Mouse (Mus musculus) intestine, embryonic 16.5 days (tissue): ENCODE measurements around the gene Gm37240. TPM values are rescaled to one million over a fixed set of nuclear protein-coding genes. Genes with fewer than 3 reads are reported as not detected.
"Not testable (repeated sequence)": the region's sequence is repeated elsewhere in the genome, so short reads cannot be mapped to it uniquely, and the experiment has no call there.

Experiments
- ATAC-seq: fragments of 200-750 bp; cut with Nextera tagmentation; 2 replicates; pipeline ENCODE4 v1.8.0; 2017; ENCODE audit warnings: moderate TSS enrichment, moderate library complexity
- H3K27ac ChIP-seq: fragments of 300-500 bp; sonication (generic); 2 replicates; pipeline ENCODE4 v1.5.1; 2014; ENCODE audit warnings: mild to moderate bottlenecking, low read length
- H3K27me3 ChIP-seq: fragments of 300-500 bp; sonication (generic); replicated peaks from 2 replicates; pipeline ENCODE4 v1.6.1; 2014; ENCODE audit warnings: low read length, control low read depth, mixed read lengths; ENCODE audit not compliant: control insufficient read depth, insufficient read depth
- H3K36me3 ChIP-seq: fragments of 300-500 bp; sonication (generic); 2 replicates; pipeline ENCODE4 v1.6.1; 2014; ENCODE audit warnings: low read length, control low read depth; ENCODE audit not compliant: control insufficient read depth, insufficient read depth
- H3K4me1 ChIP-seq: fragments of 300-500 bp; sonication (generic); 2 replicates; pipeline ENCODE4 v1.6.1; 2014; ENCODE audit warnings: low read length, control low read depth, mixed read lengths; ENCODE audit not compliant: control insufficient read depth, insufficient read depth
- H3K4me2 ChIP-seq: fragments of 300-500 bp; sonication (generic); 2 replicates; pipeline ENCODE4 v1.6.1; 2014; ENCODE audit warnings: low read depth, low read length, control low read depth
- H3K4me3 ChIP-seq: fragments of 300-500 bp; sonication (generic); 2 replicates; pipeline ENCODE4 v1.5.1; 2014; ENCODE audit warnings: mild to moderate bottlenecking, low read length
- H3K9ac ChIP-seq: fragments of 300-500 bp; sonication (generic); 2 replicates; pipeline ENCODE4 v1.6.1; 2014; ENCODE audit warnings: low read depth, low read length
- H3K9me3 ChIP-seq: fragments of 300-500 bp; sonication (generic); 2 replicates; pipeline ENCODE4 v1.6.1; 2016; ENCODE audit warnings: low read length, control low read depth; ENCODE audit not compliant: control insufficient read depth
- WGBS: fragments of 180-500 bp; shearing (Covaris S2); extraction: QIAGEN DNeasy Blood & Tissue Kit; methylation state at CpG from one replicate; pipeline ENCODE4 v1.1.7; 2014; 5-methylcytosine and 5-hydroxymethylcytosine counted together
- polyA plus RNA-seq: library from polyadenylated mRNA; unstranded; fragments of >200 nt; fragmentation: Nextera tagmentation; extraction: Ambion mirVana; gene quantifications from 2 replicates; pipeline ENCODE4 v1.2.1, GENCODE M21; 2015

The Gm37240 gene
- polyA plus RNA-seq, 1 experiment from 2014 or later: 6.8 TPM

- Histone ChIP-seq H3K27me3 (no peaks in the 10 kb centered on the region), H3K9ac (no peak overlapping the region), H3K9me3 (no peaks in the 10 kb centered on the region), H3K4me2 (no peak overlapping the region), H3K4me1 (no peaks in the 10 kb centered on the region), H3K4me3 (no peak overlapping the region), H3K36me3 (no peaks in the 10 kb centered on the region), H3K27ac (no peak overlapping the region)
- WGBS: 56% methylated on average over 3 of the region's 3 CpGs
- ATAC-seq: no peak
Measured at GRCm38 (mm10) chr3:85922331-85922730, 35.0 kb upstream of the Gm37240 start.

GRCm38 (mm10) chr3:85920671-85921070 lies 33.4 kb upstream of the Gm37240 start:
- WGBS: 82% methylated on average over 2 of the region's 2 CpGs
- H3K27ac ChIP-seq, ATAC-seq, H3K9ac ChIP-seq, H3K4me2 ChIP-seq, H3K36me3 ChIP-seq, H3K4me1 ChIP-seq, H3K27me3 ChIP-seq, H3K9me3 ChIP-seq, H3K4me3 ChIP-seq: not testable (repeated sequence)

- Histone ChIP-seq H3K4me2 (no peak overlapping the region), H3K9ac (no peak overlapping the region), H3K4me1 (no peaks in the 10 kb centered on the region), H3K4me3 (no peak overlapping the region), H3K27ac (no peak overlapping the region), H3K27me3 (no peaks in the 10 kb centered on the region), H3K36me3 (no peaks in the 10 kb centered on the region), H3K9me3 (no peaks in the 10 kb centered on the region)
- ATAC-seq: no peak
- WGBS: 15% methylated on average over 4 of the region's 4 CpGs
Measured at GRCm38 (mm10) chr3:85917600-85917999, 30.3 kb upstream of the Gm37240 start.

GRCm38 (mm10) chr3:85914806-85915205 lies 27.5 kb upstream of the Gm37240 start:
- no peak for ATAC-seq
- no peaks in the 10 kb centered on the region for H3K4me1 ChIP-seq
- 91% methylated on average over 6 of the region's 6 CpGs for WGBS
- H3K4me2 ChIP-seq: no peak overlapping the region
- H3K27ac ChIP-seq: no peak overlapping the region
- no peaks in the 10 kb centered on the region for H3K36me3 ChIP-seq
- H3K4me3 ChIP-seq: no peak overlapping the region
- H3K27me3 ChIP-seq: no peaks in the 10 kb centered on the region
- H3K9ac ChIP-seq: no peak overlapping the region
- H3K9me3 ChIP-seq: no peaks in the 10 kb centered on the region

- H3K4me1 ChIP-seq: no peaks in the 10 kb centered on the region
- 77% methylated on average over 7 of the region's 7 CpGs for WGBS
Measured at GRCm38 (mm10) chr3:85907136-85907535, 19.8 kb upstream of the Gm37240 start.

GRCm38 (mm10) chr3:85904371-85904770 lies 17.1 kb upstream of the Gm37240 start:
- H3K4me2 ChIP-seq: no peak overlapping the region
- ATAC-seq: no peak

More at GRCm38 (mm10) chr3:85907136-85907535, 19.8 kb upstream of the Gm37240 start:
- no peak for ATAC-seq
- H3K27ac ChIP-seq: no peak overlapping the region
- no peaks in the 10 kb centered on the region for H3K36me3 ChIP-seq
- no peak overlapping the region for H3K4me3 ChIP-seq
- no peaks in the 10 kb centered on the region for H3K9me3 ChIP-seq
- no peak overlapping the region for H3K9ac ChIP-seq
- H3K27me3 ChIP-seq: no peaks in the 10 kb centered on the region
- H3K4me2 ChIP-seq: no peak overlapping the region

GRCm38 (mm10) chr3:85895020-85895419 lies 7.7 kb upstream of the Gm37240 start:
- WGBS: 94% methylated on average over 5 of the region's 5 CpGs
- H3K27me3 ChIP-seq: no peaks in the 10 kb centered on the region

More at GRCm38 (mm10) chr3:85904371-85904770, 17.1 kb upstream of the Gm37240 start:
- H3K27ac ChIP-seq: no peak overlapping the region
- H3K9ac ChIP-seq: no peak overlapping the region
- H3K36me3 ChIP-seq: no peaks in the 10 kb centered on the region
- no peaks in the 10 kb centered on the region for H3K27me3 ChIP-seq
- H3K4me3 ChIP-seq: no peak overlapping the region
- no peaks in the 10 kb centered on the region for H3K4me1 ChIP-seq
- H3K9me3 ChIP-seq: no peaks in the 10 kb centered on the region

GRCm38 (mm10) chr3:85891571-85891970 lies 4.3 kb upstream of the Gm37240 start:
- H3K4me1 ChIP-seq: peaks cover 7% of the 10 kb centered on the region
- no peak for ATAC-seq
- no peak overlapping the region for H3K4me3 ChIP-seq
- no peak overlapping the region for H3K9ac ChIP-seq
- no peak overlapping the region for H3K27ac ChIP-seq
- H3K4me2 ChIP-seq: no peak overlapping the region
- H3K36me3 ChIP-seq: no peaks in the 10 kb centered on the region
- no peaks in the 10 kb centered on the region for H3K27me3 ChIP-seq
- 72% methylated on average over 1 of the region's 1 CpGs for WGBS
- H3K9me3 ChIP-seq: no peaks in the 10 kb centered on the region

More at GRCm38 (mm10) chr3:85895020-85895419, 7.7 kb upstream of the Gm37240 start:
- Histone ChIP-seq H3K27ac (no peak overlapping the region), H3K9me3 (no peaks in the 10 kb centered on the region), H3K4me3 (no peak overlapping the region), H3K9ac (no peak overlapping the region), H3K4me1 (no peaks in the 10 kb centered on the region), H3K36me3 (no peaks in the 10 kb centered on the region), H3K4me2 (no peak overlapping the region)
- no peak for ATAC-seq

- peak overlapping the region; percentile 93 for H3K4me2 ChIP-seq
- H3K9ac ChIP-seq: peak overlapping the region; percentile 74; the same call in 1 of the 2 replicates
- no peaks in the 10 kb centered on the region for H3K36me3 ChIP-seq
- no peaks in the 10 kb centered on the region for H3K9me3 ChIP-seq
- peak overlapping the region; percentile 75 for H3K27ac ChIP-seq
- 17% methylated on average over 11 of the region's 11 CpGs for WGBS
- peaks cover 10% of the 10 kb centered on the region for H3K4me1 ChIP-seq
- no peaks in the 10 kb centered on the region for H3K27me3 ChIP-seq
- peak; percentile 48 for ATAC-seq
- peak overlapping the region; percentile 63 for H3K4me3 ChIP-seq
Measured at GRCm38 (mm10) chr3:85888221-85888671, 928 bp upstream of the Gm37240 start.

GRCm38 (mm10) chr3:85886636-85887238 lies 581 bp downstream of the Gm37240 start:
- H3K36me3 ChIP-seq: no peaks in the 10 kb centered on the region
- WGBS: 2% methylated on average over 22 of the region's 22 CpGs
- peaks cover 10% of the 10 kb centered on the region for H3K4me1 ChIP-seq
- H3K27ac ChIP-seq: peak overlapping the region; percentile 40
- H3K9me3 ChIP-seq: no peaks in the 10 kb centered on the region
- peak overlapping the region; percentile 74 for H3K9ac ChIP-seq
- peak; percentile 22 for ATAC-seq
- peak overlapping the region; percentile 93 for H3K4me2 ChIP-seq
- H3K4me3 ChIP-seq: peak overlapping the region; percentile 63
- no peaks in the 10 kb centered on the region for H3K27me3 ChIP-seq
